Mouse (Mus musculus) liver, embryonic 14.5 days (tissue): ENCODE measurements around the gene Helq.

ENCODE experiments used
- CTCF ChIP-seq: IDR thresholded peaks from 2 replicates; pipeline ENCODE4 v1.5.1; 2016; ENCODE audit warnings: antibody characterized with exemption, low read depth, control low read depth
- EP300 ChIP-seq: IDR thresholded peaks from 2 replicates; pipeline ENCODE4 v1.6.1; 2016; ENCODE audit warnings: antibody characterized with exemption, low read depth

DNA sequence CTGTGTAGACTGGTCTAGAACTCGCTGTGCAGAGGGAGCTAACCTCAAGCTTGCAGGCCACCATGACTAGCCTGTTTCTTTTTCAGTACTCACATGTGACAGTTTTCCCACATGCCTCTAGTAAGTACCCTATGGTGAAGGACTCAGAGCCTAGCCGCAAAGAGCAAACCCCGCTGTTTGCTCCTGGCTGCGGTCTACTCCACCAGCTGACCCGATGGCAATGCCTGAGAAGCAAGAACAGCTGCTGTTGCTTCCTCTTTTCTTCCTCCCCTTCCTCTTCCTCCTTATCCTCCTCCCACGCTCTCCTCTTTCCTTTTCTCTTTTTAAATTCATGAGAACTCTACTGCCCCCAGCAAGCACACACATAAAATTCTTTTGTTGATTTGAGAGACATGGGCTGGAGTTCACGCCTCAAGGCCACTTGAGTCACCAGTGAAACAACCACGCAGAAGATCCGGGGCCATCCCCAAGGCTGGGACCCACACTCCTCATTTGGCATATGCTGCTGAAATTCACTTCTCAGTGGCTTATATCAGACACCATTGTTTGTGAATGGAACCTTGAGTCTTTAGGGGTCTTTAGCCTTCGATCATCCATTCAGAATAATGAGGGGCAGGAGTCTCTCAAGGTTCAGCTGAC, 47.7 kb downstream of the Helq start:
- TF ChIP-seq CTCF (no peak), EP300 (no peak)
